In genomic region chr19:59239124-59239817, GRCm38 (mm10) we compare ENCODE assay signal across 8 mouse cellular contexts. TPM values are rescaled to one million over a fixed set of nuclear protein-coding genes. Genes with fewer than 3 reads are reported as not detected.
A peak's percentile ranks its signal among the peaks of the same experiment; 100 is the strongest.
DNase-seq lines count a peak whose midpoint lies in the region; ATAC-seq lines count a peak whose summit lies in the region.

No protein-coding gene starts in this region.

- ATAC-seq in heart, embryonic 16.5 days (replicated peaks; ENCODE audit: extremely low read depth, insufficient read depth, low FRiP score): peak; percentile 69; the same call in 1 of the 2 replicates
- peak; percentile 45 for ATAC-seq in liver, embryonic 13.5 days (ENCODE audit: low read depth)
- ATAC-seq in neural tube, embryonic 11.5 days (ENCODE audit: insufficient read depth, low FRiP score, low TSS enrichment): no peak
- peak; percentile 27 for ATAC-seq in stomach, embryonic 15.5 days (ENCODE audit: insufficient read depth, low FRiP score, low read depth)

- H3K36me3 ChIP-seq in heart, embryonic 16.5 days (ENCODE audit: control insufficient read depth, insufficient read depth): no peaks in the 10 kb centered on the region
- no peaks in the 10 kb centered on the region for H3K36me3 ChIP-seq in liver, embryonic 13.5 days
- H3K36me3 ChIP-seq in neural tube, embryonic 11.5 days (ENCODE audit: control insufficient read depth, insufficient read depth, low read length): no peaks in the 10 kb centered on the region
- no peaks in the 10 kb centered on the region for H3K36me3 ChIP-seq in stomach, embryonic 15.5 days

- no peak overlapping the region for H3K4me3 ChIP-seq in heart, embryonic 16.5 days (ENCODE audit: low read length)
- H3K4me3 ChIP-seq in liver, embryonic 13.5 days (replicated peaks): no peak overlapping the region
- no peak overlapping the region for H3K4me3 ChIP-seq in neural tube, embryonic 11.5 days (ENCODE audit: low read depth, low read length)
- H3K4me3 ChIP-seq in stomach, embryonic 15.5 days (replicated peaks): no peak overlapping the region

- H3K4me1 ChIP-seq in heart, embryonic 16.5 days (ENCODE audit: control insufficient read depth, insufficient read depth, low read length): no peaks in the 10 kb centered on the region
- H3K4me1 ChIP-seq in liver, embryonic 13.5 days (replicated peaks): no peaks in the 10 kb centered on the region
- no peaks in the 10 kb centered on the region for H3K4me1 ChIP-seq in neural tube, embryonic 11.5 days (ENCODE audit: control insufficient read depth, insufficient read depth, low read length)
- no peaks in the 10 kb centered on the region for H3K4me1 ChIP-seq in stomach, embryonic 15.5 days

- no peaks in the 10 kb centered on the region for H3K9me3 ChIP-seq in heart, embryonic 16.5 days (replicated peaks; ENCODE audit: control insufficient read depth, low read length)
- H3K9me3 ChIP-seq in liver, embryonic 13.5 days (replicated peaks): no peaks in the 10 kb centered on the region
- no peaks in the 10 kb centered on the region for H3K9me3 ChIP-seq in neural tube, embryonic 11.5 days (ENCODE audit: control insufficient read depth, low read length)
- no peaks in the 10 kb centered on the region for H3K9me3 ChIP-seq in stomach, embryonic 15.5 days

- WGBS in heart, embryonic 16.5 days: 20% methylated on average over 17 of the region's 17 CpGs
- WGBS in liver, embryonic 13.5 days (ENCODE audit: insufficient replicate concordance): 17% methylated on average over 17 of the region's 17 CpGs
- 31% methylated on average over 17 of the region's 17 CpGs for WGBS in neural tube, embryonic 11.5 days
- 18% methylated on average over 17 of the region's 17 CpGs for WGBS in stomach, embryonic 15.5 days

- DNase-seq in CD4-positive helper T cell, adult 2 months (ENCODE audit: low read depth, low spot score): peak; percentile 67
- DNase-seq in brain, adult 2 months (ENCODE audit: low read depth, low spot score): peak; percentile 85
- peak; percentile 20 for DNase-seq in fibroblast of lung, adult 2 months (ENCODE audit: low read depth)
- peak; percentile 88 for DNase-seq in kidney, postnatal 14 days
- peak; percentile 62 for DNase-seq in liver, embryonic 13.5 days
- peak; percentile 88 for DNase-seq in neural tube, embryonic 11.5 days (ENCODE audit: low spot score)

- no peak overlapping the region for H3K9ac ChIP-seq in heart, embryonic 16.5 days (ENCODE audit: low read length)
- no peak overlapping the region for H3K9ac ChIP-seq in liver, embryonic 13.5 days
- H3K9ac ChIP-seq in neural tube, embryonic 11.5 days (ENCODE audit: low read length): no peak overlapping the region
- H3K9ac ChIP-seq in stomach, embryonic 15.5 days: no peak overlapping the region

- H3K27ac ChIP-seq in heart, embryonic 16.5 days (ENCODE audit: low read length): no peak overlapping the region
- no peak overlapping the region for H3K27ac ChIP-seq in liver, embryonic 13.5 days
- H3K27ac ChIP-seq in neural tube, embryonic 11.5 days (ENCODE audit: low read depth, low read length): no peak overlapping the region
- no peak overlapping the region for H3K27ac ChIP-seq in stomach, embryonic 15.5 days

- peaks cover 5% of the 10 kb centered on the region; the same call in 1 of the 2 replicates for H3K27me3 ChIP-seq in heart, embryonic 16.5 days (ENCODE audit: control insufficient read depth, insufficient read depth, low read length)
- H3K27me3 ChIP-seq in liver, embryonic 13.5 days: no peaks in the 10 kb centered on the region
- H3K27me3 ChIP-seq in neural tube, embryonic 11.5 days (ENCODE audit: control insufficient read depth, insufficient read depth, low read length): no peaks in the 10 kb centered on the region
- H3K27me3 ChIP-seq in stomach, embryonic 15.5 days (replicated peaks): no peaks in the 10 kb centered on the region

- no peak overlapping the region for H3K4me2 ChIP-seq in heart, embryonic 16.5 days (ENCODE audit: low read depth, low read length)
- no peak overlapping the region for H3K4me2 ChIP-seq in liver, embryonic 13.5 days
- H3K4me2 ChIP-seq in neural tube, embryonic 11.5 days (ENCODE audit: low read depth): no peak overlapping the region
- no peak overlapping the region for H3K4me2 ChIP-seq in stomach, embryonic 15.5 days

RNA-seq across cellular contexts. Expression of gene Kcnk18, which starts 20.3 kb away (rescaled TPM):
- polyA plus RNA-seq in heart, embryonic 16.5 days (2015; fragmentation: Nextera tagmentation; extraction: Ambion mirVana): not detected in 2 replicates
- polyA plus RNA-seq in liver, embryonic 13.5 days (2015; fragmentation: Nextera tagmentation; extraction: Ambion mirVana): not detected in 2 replicates
- polyA plus RNA-seq in neural tube, embryonic 11.5 days (2014; fragmentation: Nextera tagmentation; extraction: Ambion mirVana): not detected in 2 replicates
- polyA plus RNA-seq in stomach, embryonic 15.5 days (2015; fragmentation: Nextera tagmentation; extraction: Ambion mirVana): 0.06 TPM in 1 of 2 replicates, not detected in the other

RNA-seq across cellular contexts. Expression of gene Slc18a2, which starts 21.4 kb away (rescaled TPM):
- polyA plus RNA-seq in heart, embryonic 16.5 days (2015; fragmentation: Nextera tagmentation; extraction: Ambion mirVana): 8.7 and 12.6 TPM in 2 replicates
- polyA plus RNA-seq in liver, embryonic 13.5 days (2015; fragmentation: Nextera tagmentation; extraction: Ambion mirVana): 3.4 and 4.3 TPM in 2 replicates
- polyA plus RNA-seq in neural tube, embryonic 11.5 days (2014; fragmentation: Nextera tagmentation; extraction: Ambion mirVana): 14.9 and 15.9 TPM in 2 replicates
- polyA plus RNA-seq in stomach, embryonic 15.5 days (2015; fragmentation: Nextera tagmentation; extraction: Ambion mirVana): 11.4 and 11.9 TPM in 2 replicates

Comparison
In these comparisons a context has a peak if more than half of its experiments do, and no peak if none do; other contexts are left out.
1. DNase-seq: peak in every context shown above with its lines; median percentile 88 in kidney, postnatal 14 days; 88 in neural tube, embryonic 11.5 days; 85 in brain, adult 2 months; 67 in CD4-positive helper T cell, adult 2 months; 62 in liver, embryonic 13.5 days; 20 in fibroblast of lung, adult 2 months.